Mouse (Mus musculus): ENCODE measurements around the gene Clic5.
A peak's percentile ranks its signal among the peaks of the same experiment; 100 is the strongest.
"Not testable (repeated sequence)": the region's sequence is repeated elsewhere in the genome, so short reads cannot be mapped to it uniquely, and the experiment has no call there.

The Clic5 gene

DNA sequence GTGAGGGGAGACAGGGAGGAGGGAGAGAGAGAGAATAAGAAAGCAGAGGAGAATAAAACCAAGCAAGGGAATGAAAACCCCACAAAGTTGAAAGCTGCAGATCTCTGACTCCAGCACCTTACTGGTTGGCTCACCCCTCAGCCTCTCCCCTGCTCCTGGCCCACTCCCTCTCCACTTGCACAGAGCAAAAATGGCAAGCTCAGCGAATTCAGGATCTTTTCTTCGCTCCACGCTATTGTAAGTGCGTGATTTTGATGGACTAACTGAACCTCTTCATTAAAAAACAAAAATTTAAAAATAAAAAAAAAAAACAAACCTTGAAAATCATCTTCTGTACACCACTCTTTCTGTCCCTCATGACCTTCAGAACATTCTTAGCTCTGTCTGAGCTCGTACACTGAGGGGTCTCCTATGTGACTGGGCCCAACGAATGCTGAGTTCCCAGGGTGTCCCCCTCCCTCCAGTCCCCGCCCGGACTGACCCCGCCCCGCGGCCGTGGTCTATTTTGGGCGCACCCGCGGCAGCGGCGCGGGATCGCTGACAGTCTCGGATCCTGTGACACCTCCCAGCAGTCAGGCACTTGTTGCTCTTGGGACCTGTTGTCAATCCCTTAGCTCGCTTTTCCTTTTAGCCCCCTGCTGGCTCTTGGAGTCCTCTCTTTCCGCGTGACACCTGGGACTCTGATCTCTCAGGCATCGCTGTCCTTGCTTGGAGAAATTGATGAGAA is at the start of gene Clic5:
Clic5 (plus strand) TSS at position 543 of the 727 bp plus-strand sequence.
- DNase-seq: peak; percentile 61 to 76

DNA sequence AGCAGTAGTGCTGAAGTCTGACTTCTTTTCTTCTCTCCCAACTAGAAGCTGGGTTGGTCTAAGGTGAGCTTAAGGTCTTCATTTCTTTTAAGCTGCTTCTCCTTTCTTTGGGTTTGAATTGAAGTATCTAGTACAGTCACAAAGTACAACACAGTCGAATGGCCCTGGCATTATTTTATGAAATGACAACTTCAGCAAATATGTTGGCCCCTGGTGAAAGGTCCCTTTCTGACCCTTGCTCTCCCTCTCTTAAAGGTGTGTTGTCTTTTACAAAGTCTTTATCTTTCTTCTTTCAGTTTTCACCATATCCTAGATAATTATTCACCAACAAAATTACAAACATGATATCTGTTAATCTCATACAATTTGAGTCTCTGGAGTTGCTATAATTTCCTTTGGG is 42.6 kb upstream of the Clic5 start:
- no peak for DNase-seq

GRCm38 (mm10) chr17:44148109-44148846 is 40.1 kb upstream of the Clic5 start:
- no peak for DNase-seq

- DNase-seq: peak; percentile 77 to 80
These were observed 37.3 kb upstream of the Clic5 start for GRCm38 (mm10) chr17:44151130-44151529.

DNA sequence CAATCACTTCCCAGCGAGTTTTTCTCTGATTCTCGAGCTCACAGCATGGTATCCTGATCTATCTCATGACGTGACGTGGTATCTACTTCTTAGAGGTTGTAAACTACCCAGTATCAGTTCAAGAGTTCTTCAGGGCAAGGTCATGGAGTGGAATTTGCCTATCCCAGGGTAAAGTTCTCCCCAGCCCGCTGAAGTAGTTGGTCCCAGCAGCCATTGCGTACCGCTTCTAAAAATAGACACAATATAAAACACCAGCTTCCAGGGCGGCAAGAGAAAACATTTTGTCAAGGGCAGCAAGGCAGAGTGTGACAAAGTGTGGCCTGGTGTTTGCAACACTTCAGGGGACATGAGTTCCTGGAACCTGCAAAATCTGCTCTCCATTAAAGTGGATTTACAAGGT is 36.5 kb upstream of the Clic5 start:
- peak in 1 of 2 experiments; percentile 31 for DNase-seq

GRCm38 (mm10) chr17:44153871-44154270 is 34.5 kb upstream of the Clic5 start:
- DNase-seq: no peak

GRCm38 (mm10) chr17:44155204-44155603 is 33.2 kb upstream of the Clic5 start:
- DNase-seq: no peak

GRCm38 (mm10) chr17:44158186-44158585 is 30.2 kb upstream of the Clic5 start:
- no peak for DNase-seq

DNA sequence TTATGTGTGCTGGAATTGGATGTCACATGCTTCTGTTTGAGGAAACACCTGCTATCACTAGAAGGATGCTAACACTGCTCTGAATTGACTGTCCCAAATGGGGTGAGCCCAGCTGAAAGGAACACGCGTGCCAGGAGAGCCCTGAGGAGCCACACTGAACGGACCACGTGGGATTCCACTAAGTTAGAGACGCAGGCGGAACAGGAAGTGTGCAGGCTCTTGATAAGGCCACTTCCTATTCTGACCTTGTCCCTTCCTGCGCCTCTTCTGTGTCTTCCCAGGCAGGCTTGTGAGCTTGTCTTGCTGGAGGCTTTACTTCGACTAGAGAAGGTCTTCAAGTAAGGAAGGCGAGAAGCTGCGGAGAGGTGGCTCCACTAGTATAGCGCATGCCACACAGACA is 27.9 kb upstream of the Clic5 start:
- no peak for DNase-seq

DNA sequence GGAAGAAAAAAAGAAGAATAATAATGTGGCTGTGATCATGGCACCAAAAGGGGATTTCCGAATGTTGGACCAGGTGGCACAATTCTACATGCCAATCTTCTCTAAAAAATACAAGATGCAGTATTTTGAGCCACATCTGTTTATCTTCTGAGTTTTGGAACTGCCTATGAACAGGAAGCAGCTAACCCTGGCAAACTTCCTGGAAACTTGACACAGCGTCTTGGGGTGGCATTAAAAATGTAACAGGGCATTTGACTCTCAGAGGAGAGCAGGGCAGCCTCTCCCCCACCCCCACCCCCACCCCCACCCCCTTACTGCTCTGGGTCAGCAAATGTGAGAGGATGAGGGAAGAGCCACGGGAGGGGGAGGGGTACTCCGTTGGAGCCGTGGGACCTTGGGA is 25.9 kb upstream of the Clic5 start:
- DNase-seq: peak in 1 of 2 experiments; percentile 11

- no peak for DNase-seq
These were observed 25.4 kb upstream of the Clic5 start for GRCm38 (mm10) chr17:44162935-44163334.

- peak in 1 of 2 experiments; percentile 48 for DNase-seq
These were observed 22.5 kb upstream of the Clic5 start for GRCm38 (mm10) chr17:44165730-44166347.

DNA sequence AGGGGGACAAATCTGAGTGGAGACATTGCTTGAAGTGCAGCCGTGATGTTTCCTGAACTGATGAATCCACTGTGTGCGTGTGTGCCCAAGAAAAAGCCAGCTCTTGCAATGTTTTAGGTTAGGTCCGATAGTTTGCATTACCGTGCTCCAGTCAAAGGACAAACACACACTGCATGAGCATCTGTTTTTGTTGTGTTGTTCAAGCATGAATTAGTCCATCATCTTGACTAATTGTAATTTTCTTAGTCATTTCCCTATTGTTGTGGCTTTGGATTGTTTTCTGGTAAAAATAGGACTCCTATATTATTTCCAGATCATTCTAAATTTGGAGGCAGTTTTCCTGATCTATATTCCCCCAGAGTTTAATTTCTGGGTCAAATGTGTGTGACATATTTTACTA is 18.7 kb upstream of the Clic5 start:
- DNase-seq: no peak

GRCm38 (mm10) chr17:44170316-44170715 is 18.1 kb upstream of the Clic5 start:
- no peak for DNase-seq

- DNase-seq: no peak
These were observed 16.5 kb upstream of the Clic5 start for GRCm38 (mm10) chr17:44171930-44172329.

DNA sequence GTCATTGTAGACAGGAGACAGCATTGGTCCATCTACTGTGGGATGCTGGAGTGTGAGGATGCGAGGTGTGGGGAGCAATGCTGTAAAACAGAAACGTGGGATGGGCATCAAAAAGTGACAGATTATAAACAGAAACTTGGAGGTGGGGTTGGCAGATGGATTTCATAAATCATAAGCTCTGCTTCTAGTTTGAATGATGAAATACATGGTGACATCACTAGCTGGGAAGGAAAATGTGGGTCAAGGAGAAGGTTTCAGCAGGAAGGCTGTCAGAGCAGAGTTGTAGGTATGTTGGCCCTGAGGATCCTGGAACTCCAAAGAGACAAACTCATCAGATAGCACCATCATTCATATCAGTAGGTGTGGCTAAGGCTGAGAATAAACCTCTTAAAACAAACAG is 15.0 kb upstream of the Clic5 start:
- DNase-seq: no peak

DNA sequence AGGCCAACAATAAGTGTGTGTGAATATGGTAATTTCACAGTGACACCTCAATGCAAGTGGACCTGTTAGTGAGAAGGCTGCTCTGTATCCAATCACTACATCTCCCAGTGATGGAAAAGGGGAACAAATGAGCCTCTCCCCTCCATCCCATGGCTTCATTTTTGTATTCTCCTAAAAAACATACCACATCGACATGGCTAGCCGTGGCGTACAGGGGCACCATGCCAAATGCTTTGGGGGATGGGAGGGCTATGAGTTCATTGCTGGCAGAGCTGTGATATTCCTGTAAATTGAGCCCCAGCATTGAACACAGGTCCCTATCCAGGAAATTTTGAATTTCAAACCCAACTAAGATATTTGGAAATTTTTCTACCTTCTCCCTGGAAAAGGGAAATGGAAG is 11.1 kb upstream of the Clic5 start:
- no peak for DNase-seq

DNA sequence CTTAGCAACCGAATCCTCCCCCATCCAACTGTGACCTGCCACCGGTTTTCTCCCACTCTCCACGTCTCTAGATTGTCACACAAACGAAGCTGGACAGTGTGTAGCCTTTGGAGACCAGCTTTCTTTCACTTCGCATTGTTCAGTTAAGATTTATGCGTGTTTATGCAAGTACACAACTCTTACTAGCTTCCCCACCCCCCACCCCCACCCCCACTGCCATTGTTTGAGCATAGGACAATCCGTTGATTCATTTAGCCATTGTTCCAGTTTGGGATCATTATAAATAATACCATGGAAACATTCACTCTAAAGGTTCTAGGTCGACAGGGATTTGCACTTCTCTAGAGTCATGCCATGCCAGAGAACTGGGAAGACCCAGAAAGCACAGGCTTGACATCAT is 7.0 kb upstream of the Clic5 start:
- DNase-seq: no peak

GRCm38 (mm10) chr17:44186871-44187270 is 1.5 kb upstream of the Clic5 start:
- DNase-seq: no peak

GRCm38 (mm10) chr17:44187537-44187936 is 847 bp upstream of the Clic5 start:
- DNase-seq: not testable (repeated sequence)

DNA sequence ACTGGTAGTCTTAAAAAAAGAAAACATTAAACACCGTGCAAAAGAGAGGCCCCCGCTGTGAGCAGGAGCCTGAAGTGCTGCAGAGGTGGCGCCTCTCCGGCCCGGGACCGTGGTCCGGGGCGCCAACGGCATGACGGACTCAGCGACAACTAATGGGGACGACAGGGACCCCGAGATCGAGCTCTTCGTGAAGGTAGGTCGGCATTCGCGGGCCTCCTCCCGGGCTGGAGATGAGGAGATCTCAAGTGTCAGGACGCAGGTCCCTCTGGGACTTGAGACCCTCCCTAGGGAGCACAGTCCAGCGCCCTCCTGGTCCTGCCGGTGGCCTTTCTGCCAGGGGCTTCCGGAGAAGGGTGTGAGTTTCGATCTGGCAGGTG is 373 bp downstream of the Clic5 start:
- peak; percentile 22 to 44 for DNase-seq

DNA sequence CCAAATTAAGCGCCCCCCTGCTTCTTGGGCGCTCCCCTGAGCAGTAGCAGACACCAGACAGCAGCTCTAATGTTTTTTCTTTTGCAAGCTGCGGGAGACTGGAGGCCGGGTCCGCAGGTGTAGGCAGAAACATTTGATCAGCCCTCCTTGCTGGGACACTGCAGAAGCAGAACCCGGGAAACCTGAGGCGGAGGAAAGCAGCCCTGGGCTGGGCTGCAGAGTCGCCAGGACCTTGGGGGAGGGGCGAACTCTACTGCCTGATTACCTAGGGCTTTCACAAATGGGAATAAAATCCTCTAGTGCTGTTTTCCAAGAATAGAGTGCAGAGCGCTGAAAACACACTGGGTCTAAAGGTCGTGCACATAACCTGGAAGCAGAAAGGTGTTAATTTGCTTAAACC is 1.3 kb downstream of the Clic5 start:
- peak; percentile 62 to 71 for DNase-seq

- no peak for DNase-seq
These were observed 1.9 kb downstream of the Clic5 start for GRCm38 (mm10) chr17:44190246-44190645.

DNA sequence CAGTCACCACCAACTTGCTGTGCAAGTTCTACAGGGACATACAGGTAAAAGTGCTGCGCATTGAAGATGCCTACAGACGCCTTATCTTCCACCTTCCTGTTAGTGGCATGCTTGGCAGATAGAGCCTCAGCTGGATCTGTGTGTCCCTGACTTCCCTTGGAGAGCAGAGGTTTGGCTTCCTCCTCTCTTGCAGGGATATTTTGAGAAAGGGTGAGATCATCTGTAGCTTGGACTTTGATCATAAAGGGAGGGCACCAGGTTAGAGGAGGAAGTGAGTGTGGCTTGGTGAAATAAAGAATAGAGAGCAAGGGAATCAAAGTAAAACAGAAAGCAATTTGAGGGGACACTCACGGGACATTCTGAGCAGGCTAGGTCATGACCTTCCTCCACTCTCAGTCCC is 4.6 kb downstream of the Clic5 start:
- DNase-seq: no peak
